Mouse (Mus musculus): Measurements from ENCODE around the gene Cntn4. TPM values are rescaled to one million over a fixed set of nuclear protein-coding genes. Genes with fewer than 3 reads are reported as not detected.

Gene Cntn4
- polyA plus RNA-seq, 1 experiment: 13.2 TPM

- no peak overlapping the region for H3K4me3 ChIP-seq (replicated peaks; ENCODE audit: insufficient read depth, low read depth, low read length)
- peak overlapping the region; percentile 76; the same call in 1 of the 2 replicates for H3K27ac ChIP-seq (ENCODE audit: insufficient read depth, low read length)
- no peaks in the 10 kb centered on the region for H3K27me3 ChIP-seq (ENCODE audit: control insufficient read depth, insufficient read depth, low read length)
- peak; percentile 86 to 95 for DNase-seq
- 8% methylated on average over 6 of the region's 6 CpGs for WGBS
- peaks cover 7% of the 10 kb centered on the region; the same call in 1 of the 2 replicates for H3K4me1 ChIP-seq (ENCODE audit: control insufficient read depth, insufficient read depth, low read length)
- TF ChIP-seq POLR2A (IDR thresholded peaks at IDR 0.05; ENCODE audit: borderline replicate concordance, insufficient read depth, low read length): no peak
- no peak for TF ChIP-seq CTCF (IDR thresholded peaks at IDR 0.05; ENCODE audit: borderline replicate concordance, insufficient read depth, low read depth, low read length)
Measured at GRCm38 (mm10) chr6:106381288-106382025, 704.0 kb downstream of the Cntn4 start.

- H3K4me3 ChIP-seq (replicated peaks; ENCODE audit: insufficient read depth, low read depth, low read length): no peak overlapping the region
- H3K27me3 ChIP-seq (ENCODE audit: control insufficient read depth, insufficient read depth, low read length): no peaks in the 10 kb centered on the region
- H3K4me1 ChIP-seq (ENCODE audit: control insufficient read depth, insufficient read depth, low read length): no peaks in the 10 kb centered on the region; the same call in 1 of the 2 replicates
- TF ChIP-seq CTCF (IDR thresholded peaks at IDR 0.05; ENCODE audit: borderline replicate concordance, insufficient read depth, low read depth, low read length) (no peak), POLR2A (IDR thresholded peaks at IDR 0.05; ENCODE audit: borderline replicate concordance, insufficient read depth, low read length) (no peak)
- DNase-seq: no peak
- 85% methylated on average over 2 of the region's 2 CpGs for WGBS
- H3K27ac ChIP-seq (ENCODE audit: insufficient read depth, low read length): no peak overlapping the region
Measured at GRCm38 (mm10) chr6:106387833-106388406, 710.5 kb downstream of the Cntn4 start.

DNA sequence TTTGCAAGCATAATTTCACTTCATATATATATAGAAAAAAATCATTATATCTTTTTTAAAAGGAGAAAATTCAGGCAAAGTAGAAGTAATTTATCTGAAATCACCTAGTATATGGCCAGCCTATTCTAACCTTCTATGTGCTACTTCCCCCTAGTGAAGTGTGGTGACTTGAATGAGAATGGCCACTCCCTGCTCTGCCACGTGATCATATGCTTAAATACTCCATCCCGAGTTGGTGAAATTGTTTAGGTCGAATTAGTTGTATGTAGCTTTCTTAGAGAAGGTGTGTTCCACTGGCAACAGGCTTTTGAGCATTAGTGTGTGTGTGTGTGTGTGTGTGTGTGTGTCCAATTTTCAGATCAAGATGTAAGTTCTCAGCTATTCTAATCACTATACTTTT lies 730.6 kb downstream of the Cntn4 start:
- Histone ChIP-seq H3K4me3 (replicated peaks; ENCODE audit: insufficient read depth, low read depth, low read length) (no peak overlapping the region), H3K27me3 (ENCODE audit: control insufficient read depth, insufficient read depth, low read length) (no peaks in the 10 kb centered on the region), H3K27ac (ENCODE audit: insufficient read depth, low read length) (no peak overlapping the region), H3K4me1 (ENCODE audit: control insufficient read depth, insufficient read depth, low read length) (no peaks in the 10 kb centered on the region)
- DNase-seq: no peak
- WGBS: 82% methylated on average over 3 of the region's 3 CpGs
- TF ChIP-seq POLR2A (IDR thresholded peaks at IDR 0.05; ENCODE audit: borderline replicate concordance, insufficient read depth, low read length) (no peak), CTCF (IDR thresholded peaks at IDR 0.05; ENCODE audit: borderline replicate concordance, insufficient read depth, low read depth, low read length) (no peak)

- H3K4me1 ChIP-seq (ENCODE audit: control insufficient read depth, insufficient read depth, low read length): no peaks in the 10 kb centered on the region
- no peak for TF ChIP-seq CTCF (IDR thresholded peaks at IDR 0.05; ENCODE audit: borderline replicate concordance, insufficient read depth, low read depth, low read length)
- no peak for TF ChIP-seq POLR2A (IDR thresholded peaks at IDR 0.05; ENCODE audit: borderline replicate concordance, insufficient read depth, low read length)
- no peak overlapping the region for H3K4me3 ChIP-seq (replicated peaks; ENCODE audit: insufficient read depth, low read depth, low read length)
- no peak for DNase-seq
- H3K27ac ChIP-seq (ENCODE audit: insufficient read depth, low read length): no peak overlapping the region
- no peaks in the 10 kb centered on the region for H3K27me3 ChIP-seq (ENCODE audit: control insufficient read depth, insufficient read depth, low read length)
- 76% methylated on average over 3 of the region's 3 CpGs for WGBS
Measured at GRCm38 (mm10) chr6:106408634-106409033, 731.2 kb downstream of the Cntn4 start.

DNA sequence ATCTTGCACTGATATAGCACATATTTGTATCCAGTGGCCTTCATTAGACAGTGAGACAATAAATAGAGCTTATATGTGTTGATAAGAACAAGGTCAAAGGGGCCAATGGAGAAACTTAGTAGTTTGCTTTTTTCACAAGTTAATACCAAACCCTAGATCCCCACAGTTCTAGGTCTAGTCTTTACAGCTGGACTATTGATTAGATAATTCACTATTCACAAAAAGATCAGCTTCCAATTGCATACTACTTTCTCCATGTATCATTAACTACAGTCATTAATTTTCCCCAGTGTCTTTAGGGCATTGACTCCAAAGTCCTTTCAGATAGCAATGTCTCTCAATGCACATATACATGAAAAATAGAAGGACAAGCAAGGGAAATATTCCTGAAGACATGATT lies 745.5 kb downstream of the Cntn4 start:
- H3K4me1 ChIP-seq (ENCODE audit: control insufficient read depth, insufficient read depth, low read length): peaks cover 4% of the 10 kb centered on the region; the same call in 1 of the 2 replicates
- H3K4me3 ChIP-seq (replicated peaks; ENCODE audit: insufficient read depth, low read depth, low read length): no peak overlapping the region
- TF ChIP-seq CTCF (IDR thresholded peaks at IDR 0.05; ENCODE audit: borderline replicate concordance, insufficient read depth, low read depth, low read length) (no peak), POLR2A (IDR thresholded peaks at IDR 0.05; ENCODE audit: borderline replicate concordance, insufficient read depth, low read length) (no peak)
- H3K27ac ChIP-seq (ENCODE audit: insufficient read depth, low read length): no peak overlapping the region
- no peaks in the 10 kb centered on the region for H3K27me3 ChIP-seq (ENCODE audit: control insufficient read depth, insufficient read depth, low read length)
- no peak for DNase-seq

DNA sequence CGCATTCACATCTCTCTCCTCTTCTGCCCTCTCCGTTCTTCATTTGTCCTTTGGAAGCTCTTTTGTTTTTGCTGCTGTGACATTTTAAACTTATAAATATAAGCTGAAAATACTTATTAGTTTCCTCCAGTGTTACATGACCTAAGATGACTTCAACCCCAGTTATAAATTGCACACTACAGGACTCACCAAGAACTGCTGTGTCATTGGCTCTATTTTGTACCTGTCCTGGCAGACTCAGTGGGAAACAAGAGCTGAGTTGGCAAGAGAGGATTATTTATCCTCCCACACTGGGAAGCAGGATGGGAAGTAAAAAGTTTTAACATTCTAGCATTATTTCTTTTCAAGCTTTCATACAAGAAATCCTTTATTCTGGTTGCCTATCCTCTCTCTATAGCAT lies 746.0 kb downstream of the Cntn4 start:
- H3K27me3 ChIP-seq (ENCODE audit: control insufficient read depth, insufficient read depth, low read length): no peaks in the 10 kb centered on the region
- H3K27ac ChIP-seq (ENCODE audit: insufficient read depth, low read length): no peak overlapping the region
- H3K4me1 ChIP-seq (ENCODE audit: control insufficient read depth, insufficient read depth, low read length): peaks cover 4% of the 10 kb centered on the region; the same call in 1 of the 2 replicates
- whole genome bisulfite sequencing: 58% methylated on average over 2 of the region's 2 CpGs
- H3K4me3 ChIP-seq (replicated peaks; ENCODE audit: insufficient read depth, low read depth, low read length): no peak overlapping the region
- TF ChIP-seq POLR2A (IDR thresholded peaks at IDR 0.05; ENCODE audit: borderline replicate concordance, insufficient read depth, low read length) (no peak), CTCF (IDR thresholded peaks at IDR 0.05; ENCODE audit: borderline replicate concordance, insufficient read depth, low read depth, low read length) (no peak)
- DNase-seq: peak in 1 of 2 experiments; percentile 82

- TF ChIP-seq CTCF (IDR thresholded peaks at IDR 0.05; ENCODE audit: borderline replicate concordance, insufficient read depth, low read depth, low read length) (no peak), POLR2A (IDR thresholded peaks at IDR 0.05; ENCODE audit: borderline replicate concordance, insufficient read depth, low read length) (no peak)
- no peaks in the 10 kb centered on the region for H3K27me3 ChIP-seq (ENCODE audit: control insufficient read depth, insufficient read depth, low read length)
Measured at GRCm38 (mm10) chr6:106426615-106427014, 749.2 kb downstream of the Cntn4 start.

GRCm38 (mm10) chr6:106431466-106431865 lies 754.0 kb downstream of the Cntn4 start:
- no peaks in the 10 kb centered on the region for H3K27me3 ChIP-seq (ENCODE audit: control insufficient read depth, insufficient read depth, low read length)
- TF ChIP-seq CTCF (IDR thresholded peaks at IDR 0.05; ENCODE audit: borderline replicate concordance, insufficient read depth, low read depth, low read length): no peak
- no peak for TF ChIP-seq POLR2A (IDR thresholded peaks at IDR 0.05; ENCODE audit: borderline replicate concordance, insufficient read depth, low read length)
- no peak overlapping the region for H3K4me3 ChIP-seq (replicated peaks; ENCODE audit: insufficient read depth, low read depth, low read length)
- no peak overlapping the region for H3K27ac ChIP-seq (ENCODE audit: insufficient read depth, low read length)
- WGBS: 93% methylated on average over 3 of the region's 3 CpGs
- no peaks in the 10 kb centered on the region for H3K4me1 ChIP-seq (ENCODE audit: control insufficient read depth, insufficient read depth, low read length)
- no peak for DNase-seq

More at GRCm38 (mm10) chr6:106426615-106427014, 749.2 kb downstream of the Cntn4 start:
- Histone ChIP-seq H3K4me3 (replicated peaks; ENCODE audit: insufficient read depth, low read depth, low read length) (no peak overlapping the region), H3K27ac (ENCODE audit: insufficient read depth, low read length) (no peak overlapping the region), H3K4me1 (ENCODE audit: control insufficient read depth, insufficient read depth, low read length) (peaks cover 4% of the 10 kb centered on the region; the same call in 1 of the 2 replicates)
- WGBS: 94% methylated on average over 3 of the region's 3 CpGs
- DNase-seq: no peak

All from cerebellum, adult 2 months (tissue).